Mouse (Mus musculus) ES-CJ7 (cell line): ENCODE results near the gene Cmya5.
"Not testable (repeated sequence)": the region's sequence is repeated elsewhere in the genome, so short reads cannot be mapped to it uniquely, and the experiment has no call there.

ENCODE experiments used
- DNase-seq: peaks from one replicate; pipeline ENCODE4 v3.0.0; 2011; ENCODE audit warnings: low read depth, low spot score

Cmya5 gene

GRCm38 (mm10) chr13:93144336-93145167 is at the start of gene Cmya5:
TSS of gene Cmya5 (minus strand) at chr13:93144724.
- DNase-seq, result peak; percentile 21

- no peak for DNase-seq
Measured at GRCm38 (mm10) chr13:93192646-93193026, 48.1 kb upstream of the Cmya5 start.

- DNase-seq, result peak; percentile 97
Measured at GRCm38 (mm10) chr13:93191831-93192645, 47.5 kb upstream of the Cmya5 start, which contains the start of gene Tent2. TSS of gene Tent2 (minus strand) at chr13:93192385.

- no peak for DNase-seq
Measured at GRCm38 (mm10) chr13:93189416-93189815, 44.9 kb upstream of the Cmya5 start.

GRCm38 (mm10) chr13:93188738-93189137 is 44.2 kb upstream of the Cmya5 start:
- DNase-seq, result no peak

GRCm38 (mm10) chr13:93187792-93188191 is 43.3 kb upstream of the Cmya5 start:
- not testable (repeated sequence) for DNase-seq

GRCm38 (mm10) chr13:93180351-93180750 is 35.8 kb upstream of the Cmya5 start:
- DNase-seq, result no peak

- no peak for DNase-seq
Measured at GRCm38 (mm10) chr13:93179522-93179921, 35.0 kb upstream of the Cmya5 start.

- DNase-seq, result no peak
Measured at GRCm38 (mm10) chr13:93177571-93177970, 33.0 kb upstream of the Cmya5 start.

GRCm38 (mm10) chr13:93163303-93163702 is 18.8 kb upstream of the Cmya5 start:
- no peak for DNase-seq

- no peak for DNase-seq
Measured at GRCm38 (mm10) chr13:93162456-93162855, 17.9 kb upstream of the Cmya5 start.

GRCm38 (mm10) chr13:93158261-93158660 is 13.7 kb upstream of the Cmya5 start:
- DNase-seq, result no peak

- DNase-seq, result no peak
Measured at GRCm38 (mm10) chr13:93153280-93153679, 8.8 kb upstream of the Cmya5 start.

- no peak for DNase-seq
Measured at GRCm38 (mm10) chr13:93143819-93144283, 673 bp downstream of the Cmya5 start.

- DNase-seq, result no peak
Measured at GRCm38 (mm10) chr13:93141184-93141583, 3.3 kb downstream of the Cmya5 start.

GRCm38 (mm10) chr13:93138059-93138458 is 6.5 kb downstream of the Cmya5 start:
- DNase-seq, result no peak

- DNase-seq, result no peak
Measured at GRCm38 (mm10) chr13:93137098-93137497, 7.4 kb downstream of the Cmya5 start.

GRCm38 (mm10) chr13:93136251-93136650 is 8.3 kb downstream of the Cmya5 start:
- DNase-seq, result no peak

- no peak for DNase-seq
Measured at GRCm38 (mm10) chr13:93135501-93135900, 9.0 kb downstream of the Cmya5 start.

- DNase-seq, result no peak
Measured at GRCm38 (mm10) chr13:93130674-93131073, 13.8 kb downstream of the Cmya5 start.

- DNase-seq, result no peak
Measured at GRCm38 (mm10) chr13:93128961-93129360, 15.6 kb downstream of the Cmya5 start.

- no peak for DNase-seq
Measured at GRCm38 (mm10) chr13:93128111-93128860, 16.2 kb downstream of the Cmya5 start.
